Mouse (Mus musculus) layer of hippocampus, adult 9-10 months (tissue): Measurements from ENCODE around the gene Slc1a2.

Experiments
- DNase-seq: peaks from one replicate; pipeline ENCODE4 v3.0.0; 2022; ENCODE audit warnings: low spot score

Slc1a2 gene

DNA sequence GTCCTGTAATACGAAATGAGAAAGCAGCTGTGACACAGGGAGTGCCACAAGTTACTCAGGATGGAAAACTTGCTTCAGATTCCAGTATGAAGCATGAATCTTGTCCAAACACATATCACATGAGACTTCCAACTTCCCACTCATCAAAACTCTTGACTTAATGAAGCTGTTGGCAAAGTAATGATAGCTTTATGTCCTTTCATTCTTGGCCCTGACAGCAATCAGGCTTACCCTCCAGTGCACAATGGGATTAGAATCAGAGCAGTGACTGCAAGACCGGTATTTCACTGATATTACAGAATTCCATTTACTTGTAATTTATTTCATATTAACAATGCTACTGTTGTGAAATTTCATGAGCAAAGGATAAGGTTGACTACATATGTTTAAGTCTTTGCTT, 105.5 kb downstream of the Slc1a2 start:
- DNase-seq, result no peak

DNA sequence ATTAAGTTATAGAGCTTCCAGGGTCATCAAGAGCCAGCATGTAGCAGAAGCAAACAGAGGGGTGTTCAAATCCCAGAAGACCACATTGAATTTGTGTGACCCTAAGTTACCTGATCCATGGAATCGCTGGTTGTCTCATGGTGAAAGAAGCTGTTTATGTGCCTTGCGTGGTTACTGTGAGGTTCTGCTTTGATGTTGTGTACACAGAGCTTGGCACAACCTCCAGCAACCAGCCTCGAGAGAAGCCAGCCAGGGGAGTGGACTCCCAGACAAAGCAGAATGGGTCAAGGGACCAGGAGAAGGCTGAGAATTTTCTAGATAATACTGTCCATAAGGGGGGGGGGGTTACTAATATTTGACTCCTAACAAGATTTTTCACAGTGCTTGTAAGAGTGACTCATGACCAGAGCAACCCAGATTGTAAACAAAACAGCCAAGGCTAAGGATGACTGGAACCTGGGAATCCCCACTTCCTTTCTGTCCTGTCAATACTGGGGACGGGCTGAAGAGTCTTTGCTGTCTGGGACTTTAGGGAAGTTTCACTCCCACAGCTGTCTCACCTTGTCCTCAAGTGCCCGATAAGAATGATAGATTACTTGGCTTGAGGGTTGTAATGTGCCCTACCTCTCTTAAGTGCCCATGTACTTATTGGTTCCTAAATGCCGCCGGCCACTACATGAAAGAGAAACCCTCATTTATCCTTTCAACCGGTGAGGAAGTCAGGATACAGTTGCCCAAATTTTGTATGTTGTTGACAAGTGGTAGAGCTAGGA, 106.3 kb downstream of the Slc1a2 start:
- no peak for DNase-seq

DNA sequence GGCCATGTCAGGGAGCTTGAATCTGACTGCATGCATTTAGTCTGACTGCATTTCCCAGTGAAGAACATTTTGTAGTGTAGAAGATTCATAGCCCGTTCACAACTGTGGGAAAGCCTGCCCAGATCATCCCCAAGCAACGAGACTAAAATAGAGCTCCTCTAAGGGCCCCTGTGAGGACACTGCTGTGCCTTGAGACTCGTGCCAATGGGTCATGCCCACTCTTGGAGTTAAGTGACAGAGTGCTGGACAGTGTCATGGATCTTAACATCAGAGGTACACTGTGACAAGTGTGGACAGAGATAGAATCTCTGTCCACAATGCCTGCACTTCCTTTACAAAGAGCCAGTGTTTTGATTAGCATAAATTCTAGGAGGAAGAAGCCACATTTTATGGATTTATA, 109.8 kb downstream of the Slc1a2 start:
- no peak for DNase-seq

DNA sequence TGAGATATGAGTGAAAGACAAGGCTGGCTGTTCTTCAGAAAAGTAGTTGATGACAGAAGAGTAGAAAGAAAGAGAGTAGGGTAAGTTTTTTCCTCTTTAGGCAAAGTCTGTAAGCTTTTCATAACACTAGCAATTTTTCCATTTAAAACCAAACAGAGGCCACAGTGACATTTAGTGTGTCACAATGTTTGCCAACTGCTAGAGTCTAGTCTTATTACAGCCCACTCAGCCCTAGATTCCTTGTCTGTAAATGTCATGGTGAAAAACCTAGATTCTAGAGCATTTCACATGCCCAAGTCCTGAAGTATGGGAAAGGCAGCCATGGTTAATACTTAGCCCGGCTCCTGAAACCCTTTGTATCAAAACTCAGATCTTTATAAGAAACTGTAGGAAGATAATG, 112.8 kb downstream of the Slc1a2 start:
- no peak for DNase-seq

DNA sequence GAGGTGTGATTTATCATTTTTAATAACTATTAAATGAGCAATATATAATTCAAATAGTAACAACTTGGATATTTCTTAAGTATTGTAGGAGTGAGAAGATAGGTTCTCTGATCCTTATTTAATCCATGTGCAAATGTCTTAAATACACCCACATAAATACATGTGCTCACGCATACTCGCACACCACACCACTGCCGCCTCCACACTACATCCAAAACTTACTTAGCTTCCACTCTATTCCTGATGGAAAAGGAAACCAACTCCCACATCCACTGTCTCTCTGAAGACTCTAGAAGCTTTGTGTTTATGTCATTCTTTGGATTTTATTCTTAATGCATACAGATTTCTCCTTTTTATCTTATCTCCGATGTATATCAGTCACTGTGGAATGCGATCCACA, 113.8 kb downstream of the Slc1a2 start:
- no peak for DNase-seq

DNA sequence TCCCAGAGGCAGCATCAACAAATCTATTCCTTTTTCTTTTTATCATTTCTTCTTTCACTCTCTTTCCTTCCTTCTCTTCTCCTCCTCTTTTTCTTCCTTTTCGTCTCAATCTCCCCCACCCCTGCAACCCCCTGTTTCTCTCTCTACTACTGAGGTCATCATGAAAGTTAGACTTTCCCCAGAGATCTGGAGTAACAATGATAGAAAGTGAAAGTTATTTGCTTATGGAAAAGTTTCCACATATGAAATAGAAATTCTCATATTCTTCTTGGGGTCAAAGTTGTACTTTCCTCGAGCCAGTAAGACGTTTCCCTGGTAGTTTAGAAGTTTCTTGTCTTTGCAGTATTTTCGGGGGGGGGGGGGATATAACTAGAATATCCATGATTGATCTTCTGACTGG, 116.2 kb downstream of the Slc1a2 start:
- DNase-seq, result no peak

DNA sequence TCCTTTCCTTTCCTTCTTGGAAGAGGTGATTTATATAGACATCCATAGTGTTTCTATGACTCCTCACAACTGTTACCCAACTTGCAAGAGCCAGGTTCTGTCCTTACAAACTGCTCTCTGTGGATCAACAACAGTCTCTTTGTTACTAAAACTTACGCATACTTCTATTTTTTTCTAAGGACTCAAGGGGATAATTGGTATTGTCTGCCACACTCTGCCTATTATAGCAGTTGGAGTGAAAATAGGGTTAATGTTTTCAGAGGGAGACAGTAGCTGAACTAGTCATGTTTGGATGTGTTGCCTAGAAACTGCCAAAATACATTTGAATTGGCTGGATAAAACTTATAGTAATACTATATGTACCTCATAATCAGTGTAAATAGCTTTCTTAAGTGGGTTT, 117.1 kb downstream of the Slc1a2 start:
- DNase-seq, result no peak

DNA sequence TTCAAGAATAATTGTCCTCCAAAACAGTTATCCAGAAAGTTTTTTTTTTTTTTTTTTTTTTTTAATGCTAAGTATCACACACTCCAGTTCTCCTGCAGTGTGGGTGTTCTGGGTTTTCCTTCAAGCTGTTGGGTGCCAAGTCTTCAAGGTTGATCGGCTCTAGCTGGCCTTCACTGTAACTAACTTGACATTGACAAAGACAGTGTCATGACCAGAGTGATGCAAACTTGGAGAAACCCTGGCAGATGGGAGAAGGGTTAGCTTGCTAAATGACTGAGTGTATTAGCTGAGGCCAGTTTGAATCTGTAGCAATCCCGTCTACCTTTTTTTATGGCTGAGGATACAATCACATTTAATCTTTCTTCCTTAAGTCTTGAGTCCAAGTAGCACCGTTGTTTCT, 119.7 kb downstream of the Slc1a2 start:
- DNase-seq, result no peak

DNA sequence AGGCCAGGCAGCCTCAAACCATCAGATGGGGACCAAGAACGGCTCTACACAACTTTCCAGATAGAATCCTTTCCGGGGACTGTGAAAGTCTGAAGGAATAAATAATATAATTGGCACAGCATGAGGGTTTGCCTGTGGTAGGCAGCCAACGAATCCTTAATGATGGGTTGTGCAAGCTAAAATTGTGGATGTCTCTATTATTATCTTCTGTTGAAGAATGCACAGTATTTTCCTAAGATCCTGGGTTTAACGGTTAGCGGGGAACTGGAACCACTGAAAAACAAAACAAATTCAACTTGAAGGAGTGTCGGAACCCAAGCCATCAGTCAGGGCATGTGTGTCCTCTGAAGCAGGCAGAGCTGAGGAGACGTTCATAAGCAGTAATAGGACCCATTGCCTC, 124.3 kb downstream of the Slc1a2 start:
- no peak for DNase-seq

DNA sequence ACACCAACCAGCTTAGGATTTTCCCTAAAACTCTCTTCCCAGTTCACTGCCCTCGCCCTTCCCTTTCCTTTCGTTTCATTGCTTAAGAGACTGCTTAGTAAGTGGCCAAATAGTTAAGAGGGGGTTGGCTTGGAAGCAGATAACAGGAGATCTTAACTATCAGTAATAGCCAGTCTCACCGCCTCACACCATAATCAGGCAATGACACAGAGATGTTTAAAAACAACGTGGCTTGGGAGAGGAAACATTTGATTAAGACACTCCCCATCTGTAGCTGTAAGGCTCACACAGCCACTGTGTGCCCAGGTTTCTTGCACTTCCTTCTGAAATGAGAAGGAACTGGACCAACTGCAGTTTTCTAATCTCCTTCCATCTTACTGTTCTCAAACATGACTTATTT, 127.2 kb downstream of the Slc1a2 start:
- DNase-seq, result no peak

DNA sequence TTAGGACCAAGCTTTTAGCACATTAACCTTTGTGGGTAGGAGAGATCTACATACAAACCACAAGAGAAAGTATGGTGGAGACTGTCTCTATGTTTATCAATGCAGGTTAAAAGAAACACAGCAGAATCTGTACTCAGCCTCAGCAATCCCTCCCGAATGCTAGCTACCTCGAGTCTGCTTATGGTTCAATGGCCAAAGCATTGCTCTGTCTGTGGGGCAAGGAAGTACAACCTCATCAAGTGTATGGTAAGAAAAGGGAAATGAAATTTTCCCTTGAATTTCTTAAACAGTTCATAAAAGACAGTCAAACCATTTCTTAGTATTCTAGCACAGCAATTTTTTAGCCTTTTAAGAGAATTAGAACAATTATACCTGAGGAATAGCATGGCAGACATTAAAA, 133.2 kb downstream of the Slc1a2 start:
- DNase-seq, result no peak

DNA sequence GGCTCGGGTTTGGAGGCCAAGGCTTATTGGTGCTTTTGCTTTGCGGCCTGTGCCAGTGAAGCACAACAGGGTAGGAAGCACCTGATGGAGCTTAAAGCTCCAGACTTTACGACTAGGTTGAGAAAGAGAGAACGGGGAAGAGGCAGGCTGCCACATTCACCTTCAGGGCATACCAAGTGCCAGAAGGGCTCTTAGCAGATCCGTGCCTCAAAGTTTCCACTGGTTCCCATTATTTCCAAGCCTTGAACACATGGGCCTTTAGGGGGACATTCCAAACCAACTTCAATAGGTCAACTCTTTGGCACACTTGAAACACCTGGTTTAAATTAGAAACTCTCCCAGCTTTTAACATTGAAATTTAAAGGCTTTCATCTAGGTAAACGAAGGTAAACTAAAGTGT, 134.3 kb downstream of the Slc1a2 start:
- no peak for DNase-seq

DNA sequence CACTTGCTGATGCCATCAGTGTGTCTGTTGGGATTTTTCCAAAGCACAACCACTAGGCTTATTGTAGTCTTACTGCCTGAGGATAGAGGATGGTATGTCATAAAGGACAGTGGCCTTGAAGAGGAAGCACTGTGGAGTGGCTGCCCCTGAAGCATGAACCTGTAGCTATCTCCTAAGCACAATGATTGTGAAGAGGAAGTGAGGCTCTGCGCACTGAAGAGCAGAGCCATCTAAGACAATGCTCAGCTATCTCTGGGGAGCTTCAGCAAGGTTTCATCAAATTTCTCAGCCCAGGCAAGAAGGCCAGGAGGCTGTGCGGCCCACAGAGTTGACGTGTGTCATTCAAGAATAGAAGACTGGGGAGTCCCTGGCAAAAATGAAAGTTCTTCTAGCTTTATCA, 136.6 kb downstream of the Slc1a2 start:
- DNase-seq, result no peak

DNA sequence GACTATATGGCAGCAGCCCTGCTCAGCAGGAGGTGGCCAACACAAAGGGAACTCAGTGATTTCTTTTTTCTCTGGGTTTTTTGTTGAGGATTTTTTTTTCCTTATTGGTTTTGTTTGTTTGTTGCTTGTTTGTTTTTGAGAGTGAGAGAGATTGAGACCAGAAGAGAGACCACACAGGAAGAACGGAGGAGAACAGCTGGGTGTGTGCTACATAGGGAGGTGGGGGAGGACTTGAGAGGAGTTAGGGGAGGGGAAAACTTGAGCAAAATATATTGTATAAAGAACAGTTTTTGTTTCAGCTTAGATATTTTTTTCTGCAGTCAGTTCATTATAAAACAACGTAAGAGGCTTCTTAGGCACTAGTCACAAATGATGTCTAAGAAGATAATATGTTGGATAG, 139.7 kb downstream of the Slc1a2 start:
- no peak for DNase-seq

DNA sequence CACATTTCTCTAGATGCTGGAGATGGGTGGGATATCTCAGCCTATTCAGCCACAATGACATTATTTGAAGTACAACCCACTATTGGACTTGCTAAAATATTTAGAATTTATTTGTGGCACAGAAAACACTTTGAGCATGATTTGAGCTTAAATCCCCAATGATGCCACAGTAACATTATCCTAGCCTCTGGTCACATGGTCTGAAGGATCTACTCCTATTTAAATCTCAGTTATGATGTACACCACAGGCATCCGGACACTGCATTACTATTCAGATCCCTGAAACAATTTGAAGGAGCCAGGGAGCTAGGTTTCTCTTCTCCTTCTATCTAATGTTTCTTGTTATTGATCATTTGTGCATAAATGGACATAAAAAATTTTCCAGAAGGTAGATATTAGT, 143.4 kb downstream of the Slc1a2 start:
- DNase-seq, result no peak

DNA sequence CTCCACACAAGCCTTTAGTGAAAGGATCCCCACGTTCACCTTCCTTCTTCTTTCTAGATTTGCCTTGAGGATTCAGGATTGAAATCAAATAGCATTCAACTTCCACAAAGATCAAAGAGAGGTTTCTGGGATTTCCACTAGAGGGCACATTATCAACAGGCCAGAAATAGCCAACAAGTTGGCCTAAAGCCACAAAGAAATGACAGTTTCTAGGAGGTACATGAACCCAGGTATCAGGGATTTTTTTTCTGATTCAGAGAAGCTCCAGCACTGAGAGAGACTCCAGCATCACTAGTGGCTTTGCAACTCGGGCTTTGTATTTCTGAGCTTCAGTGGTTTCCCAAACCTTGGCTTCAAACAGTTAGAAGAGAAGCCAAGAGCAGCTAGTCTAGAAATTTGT, 145.7 kb downstream of the Slc1a2 start:
- peak; percentile 40 for DNase-seq

DNA sequence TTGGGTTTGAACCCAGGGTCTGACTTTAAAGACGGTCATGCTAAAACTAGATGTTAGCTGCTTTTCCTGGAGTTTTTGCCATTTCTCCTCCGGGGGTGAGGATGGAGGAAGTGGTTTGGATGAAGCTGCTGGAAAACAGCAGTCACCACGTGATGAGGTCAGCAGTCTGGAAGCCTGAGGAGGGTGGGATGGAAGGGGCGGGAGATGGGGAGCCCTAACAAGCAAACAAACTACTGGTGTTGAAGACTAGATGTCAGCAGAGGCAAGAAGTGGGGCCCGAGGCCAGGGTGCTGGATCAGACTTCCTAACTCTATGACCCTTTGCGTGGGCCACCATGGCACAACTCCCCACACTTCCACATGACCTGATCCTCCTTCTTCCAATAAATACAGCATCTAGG, 146.8 kb downstream of the Slc1a2 start:
- no peak for DNase-seq

DNA sequence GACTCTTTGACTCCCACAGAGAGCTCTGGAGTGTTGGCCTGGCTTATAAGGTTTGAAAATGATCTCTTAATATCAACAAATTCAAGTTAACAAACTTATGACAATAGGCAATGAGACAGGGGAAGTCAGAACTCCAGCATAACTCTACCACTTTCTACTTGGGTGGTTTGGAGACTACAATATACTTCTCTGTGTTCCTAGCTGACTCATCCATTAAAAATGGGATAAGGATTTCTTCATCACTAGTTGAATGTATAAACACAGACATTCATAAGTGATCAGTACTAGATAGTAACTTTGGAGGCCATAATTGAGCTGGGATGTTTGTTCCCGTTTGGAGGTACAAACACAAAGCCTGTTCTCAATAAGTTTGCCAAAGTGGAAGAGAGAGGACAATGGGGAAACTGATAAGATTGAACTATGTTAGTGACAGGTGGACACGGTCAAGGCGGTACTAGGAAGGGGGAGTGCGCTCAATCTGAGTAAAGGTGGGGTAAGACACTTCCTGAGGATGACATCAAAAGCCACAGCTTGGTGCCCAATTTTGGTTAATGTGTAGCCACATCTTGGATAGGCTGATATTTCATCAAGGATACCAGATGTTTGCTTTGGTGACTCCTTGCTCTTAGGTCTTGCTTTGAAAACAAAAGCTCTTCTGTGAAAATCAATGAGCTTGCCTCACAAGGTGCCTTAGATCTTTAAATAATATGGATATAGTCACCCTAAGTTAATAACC, 147.5 kb downstream of the Slc1a2 start:
- DNase-seq, result no peak

DNA sequence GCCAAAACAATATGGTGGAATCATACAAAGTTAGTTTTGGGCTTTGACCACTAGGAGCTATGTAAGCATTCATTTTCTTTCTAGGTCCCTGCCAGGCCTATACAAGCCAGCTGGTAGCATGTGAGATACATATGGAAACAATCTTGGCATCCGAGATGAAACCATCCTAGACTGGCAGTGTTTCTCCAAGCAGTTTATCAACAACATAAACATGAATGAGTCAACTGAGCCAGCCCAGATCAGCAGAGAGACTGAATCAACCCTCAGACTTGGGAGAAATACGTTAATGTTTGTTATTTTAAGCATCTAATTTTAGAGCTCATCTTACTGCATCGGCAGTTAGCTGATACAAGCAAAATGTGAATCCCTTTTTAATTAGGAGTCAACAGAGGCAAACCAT, 149.2 kb downstream of the Slc1a2 start:
- no peak for DNase-seq

DNA sequence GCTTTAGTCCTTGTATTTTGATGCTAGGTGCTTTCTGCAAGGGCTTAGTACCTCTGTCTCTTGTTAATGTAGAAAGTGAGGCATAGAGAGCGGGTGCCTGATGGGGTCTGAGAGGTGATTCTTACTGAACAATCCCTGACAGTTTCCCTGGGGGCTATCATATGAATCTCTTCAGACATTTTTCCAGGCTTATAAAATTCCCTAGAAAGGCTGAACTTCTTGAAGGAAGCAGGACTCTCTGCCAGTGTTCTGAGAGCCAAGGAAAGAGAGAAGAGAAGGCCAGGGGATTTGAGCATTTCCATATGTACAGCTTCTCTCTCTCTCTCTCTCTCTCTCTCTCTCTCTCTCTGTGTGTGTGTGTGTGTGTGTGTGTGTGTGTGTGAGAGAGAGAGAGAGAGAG, 151.0 kb downstream of the Slc1a2 start:
- DNase-seq, result no peak

DNA sequence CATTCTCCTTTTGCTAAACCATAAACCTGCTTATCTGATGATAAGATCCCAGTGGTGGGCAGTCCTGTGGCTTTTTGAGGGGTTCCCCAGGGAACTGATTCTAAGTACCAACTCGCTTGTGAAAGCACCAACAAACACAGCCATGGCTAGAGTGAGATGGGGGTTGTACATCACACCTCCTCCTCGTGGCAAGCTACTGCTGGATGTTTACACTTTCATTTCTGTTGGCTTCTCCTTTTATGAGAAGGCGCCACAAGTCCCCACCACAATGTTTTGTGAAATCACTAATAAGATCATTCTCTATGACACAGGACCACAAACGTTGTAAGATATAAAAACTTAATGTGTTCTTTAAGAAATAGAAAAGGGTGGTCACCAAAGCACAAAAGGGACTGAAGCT, 154.3 kb downstream of the Slc1a2 start:
- no peak for DNase-seq

DNA sequence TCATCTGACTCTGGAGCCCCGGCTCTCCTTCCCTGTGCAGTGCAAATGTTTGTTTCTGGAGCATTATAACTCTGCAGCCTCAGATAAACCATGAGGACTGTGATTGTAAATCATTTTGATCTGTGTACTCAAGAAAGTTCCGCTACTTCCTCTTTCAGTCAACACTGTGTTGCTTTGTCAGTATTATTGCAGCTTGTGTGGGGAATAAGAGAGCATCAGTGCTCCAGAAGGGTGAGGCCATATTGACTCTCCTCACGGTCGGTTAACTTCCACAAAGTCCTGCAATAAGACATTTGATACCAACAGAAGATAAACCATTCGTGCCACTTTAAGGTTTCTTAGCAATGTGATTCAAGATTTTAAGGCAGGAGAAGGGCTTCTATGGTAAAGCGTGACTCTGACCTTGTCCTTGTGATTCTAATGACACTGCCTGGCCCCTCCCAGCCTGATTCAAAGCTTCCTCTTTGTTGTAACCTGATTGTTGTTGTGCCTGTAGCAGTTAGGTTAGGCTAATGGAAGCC, 156.9 kb downstream of the Slc1a2 start:
- no peak for DNase-seq

DNA sequence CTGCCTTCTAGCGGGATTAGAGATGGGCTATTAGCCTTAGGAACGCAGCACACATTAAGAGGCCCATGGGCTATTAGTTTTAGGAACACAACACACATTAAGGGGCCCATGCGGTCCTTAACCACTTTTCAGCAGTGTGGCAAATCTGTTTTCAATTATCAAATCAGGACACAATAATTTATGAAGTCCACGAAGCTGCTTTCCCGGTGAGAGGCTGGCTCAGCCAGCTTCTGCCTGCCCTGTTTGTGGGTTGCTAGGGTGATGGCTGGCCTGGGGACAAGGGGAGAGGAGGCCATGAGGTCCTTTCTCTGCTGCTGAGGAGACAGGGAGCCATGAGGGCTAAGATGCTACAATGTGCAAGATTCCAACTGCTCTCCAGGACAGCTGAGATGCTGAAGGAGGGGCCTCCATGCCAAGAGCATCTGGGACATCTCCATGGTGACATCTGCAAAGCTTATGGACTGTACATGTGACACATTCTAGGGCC, 161.8 kb downstream of the Slc1a2 start:
- peak; percentile 10 for DNase-seq

DNA sequence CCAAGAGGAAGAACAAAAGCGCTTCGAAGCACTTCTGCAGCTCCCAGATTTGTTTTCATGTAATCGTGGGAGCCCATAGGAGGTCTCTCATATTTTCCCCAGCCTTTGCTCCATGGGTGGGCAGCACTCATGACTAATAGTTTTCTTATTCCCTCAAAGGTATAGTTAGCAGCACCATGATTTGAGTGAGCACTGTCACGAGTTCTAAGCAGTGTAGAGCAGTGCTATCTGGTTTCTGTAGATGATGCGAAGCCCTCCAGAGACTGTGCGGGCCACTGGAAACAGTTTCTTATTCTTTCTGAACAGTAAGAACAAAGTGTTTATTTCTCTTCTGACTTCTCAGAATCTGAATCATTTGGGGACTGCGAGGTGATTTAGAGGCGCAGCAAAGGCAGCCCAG, 162.3 kb downstream of the Slc1a2 start:
- no peak for DNase-seq
